Mouse (Mus musculus): ENCODE measurements around the gene Olfr19.
"Not testable (repeated sequence)": the region's sequence is repeated elsewhere in the genome, so short reads cannot be mapped to it uniquely, and the experiment has no call there.

The Olfr19 gene

DNA sequence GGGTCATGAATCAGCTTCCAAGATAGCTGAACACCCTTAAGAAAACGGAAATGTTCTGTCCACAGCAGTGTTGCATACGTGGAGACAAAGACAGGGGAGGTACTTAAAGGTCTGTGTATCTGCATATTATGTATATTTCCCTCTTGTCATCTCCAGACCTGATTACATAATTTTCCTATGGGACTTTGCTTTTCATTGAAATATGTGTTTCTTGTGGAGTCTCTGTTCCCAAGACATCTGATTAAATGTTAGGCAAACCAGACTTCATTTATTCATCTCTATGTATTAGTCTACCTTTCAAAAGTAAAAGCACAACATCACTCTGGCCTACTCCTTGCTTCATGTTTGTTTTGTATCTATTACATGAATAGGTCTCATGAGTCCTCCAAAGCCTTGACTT is at the start of gene Olfr19:
Olfr19 (minus strand) TSS at position 101 of the 400 bp plus-strand sequence.
- DNase-seq (ENCODE audit: low spot score in 2 of 2): no peak

DNA sequence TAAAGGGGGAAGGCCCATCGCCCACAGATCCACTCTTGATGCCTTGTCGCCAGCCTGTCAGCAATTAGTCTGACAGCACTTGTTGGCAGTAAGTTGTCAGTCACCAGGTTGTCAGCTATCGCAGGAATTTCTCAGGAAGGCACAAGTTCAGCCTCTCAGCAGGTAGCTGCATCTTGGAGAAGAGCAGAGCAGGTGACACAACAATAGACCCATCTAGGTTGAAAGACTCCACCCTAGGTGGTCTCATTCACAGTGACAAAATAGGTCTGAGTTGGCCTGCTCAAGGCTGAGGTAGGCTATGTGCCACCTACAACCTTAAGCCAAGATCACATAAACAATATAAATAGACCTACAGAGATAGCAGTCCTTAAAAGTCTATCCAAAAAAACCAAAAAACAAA is 8.8 kb upstream of the Olfr19 start:
- no peak for DNase-seq (ENCODE audit: low spot score in 2 of 2)

DNA sequence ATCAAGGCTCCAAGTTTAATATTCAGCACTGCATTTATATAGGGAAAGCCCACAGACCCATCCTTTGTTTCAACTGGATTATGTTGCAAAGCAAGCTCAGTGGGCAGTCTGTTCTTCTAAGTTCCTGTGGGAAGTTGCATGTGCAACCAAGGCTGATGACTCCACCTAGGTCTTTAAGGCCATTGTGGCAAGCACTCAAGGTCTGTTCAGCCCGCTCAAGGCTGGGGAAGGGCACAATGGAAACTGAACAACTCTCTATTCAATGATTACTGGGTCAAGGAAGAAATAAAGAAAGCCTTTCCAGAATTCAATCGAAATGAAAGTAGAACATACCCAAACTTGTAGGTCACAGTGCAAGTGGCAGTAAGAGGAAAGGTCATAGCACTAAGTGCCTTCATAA is 7.8 kb upstream of the Olfr19 start:
- no peak for DNase-seq (ENCODE audit: low spot score in 2 of 2)

DNA sequence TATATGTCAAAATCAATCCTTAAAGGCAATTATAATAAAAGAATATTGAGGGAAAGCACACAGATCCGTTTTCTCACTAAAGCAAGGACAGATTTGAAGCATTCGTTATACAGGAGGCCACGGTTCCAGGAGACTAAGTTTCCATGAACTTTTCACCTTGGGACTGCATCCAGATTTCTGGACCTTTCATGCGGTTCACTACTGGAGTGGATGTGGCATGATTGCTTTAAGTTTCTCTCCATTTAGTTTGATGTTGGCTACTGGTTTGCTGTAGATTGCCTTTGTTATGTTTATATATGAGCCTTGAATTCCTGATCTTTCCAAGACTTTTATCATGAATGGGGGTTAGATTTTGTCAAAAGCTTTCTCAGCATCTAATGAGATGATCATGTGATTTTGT is 11.2 kb downstream of the Olfr19 start:
- DNase-seq (ENCODE audit: low spot score in 2 of 2): no peak

DNA sequence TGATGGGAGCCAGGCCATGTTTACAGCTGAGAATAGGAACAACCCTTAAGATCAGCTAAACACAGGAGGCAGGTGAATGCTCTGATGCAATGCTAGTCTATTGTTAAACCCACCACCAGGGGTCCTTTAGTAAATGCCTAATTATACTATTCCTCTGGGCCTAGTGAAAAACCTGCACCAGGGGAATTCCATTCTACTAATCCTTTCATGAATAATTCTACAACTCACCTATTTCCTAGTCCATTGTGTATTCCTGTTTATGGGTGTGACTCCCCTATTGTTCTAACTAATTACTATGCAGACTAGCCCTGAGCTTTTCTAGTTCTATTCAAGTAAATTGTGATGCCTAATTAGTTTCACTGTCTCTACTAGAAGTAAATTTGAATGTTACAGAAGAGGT is 11.7 kb downstream of the Olfr19 start:
- not testable (repeated sequence) for DNase-seq (ENCODE audit: low spot score in 2 of 2)

DNA sequence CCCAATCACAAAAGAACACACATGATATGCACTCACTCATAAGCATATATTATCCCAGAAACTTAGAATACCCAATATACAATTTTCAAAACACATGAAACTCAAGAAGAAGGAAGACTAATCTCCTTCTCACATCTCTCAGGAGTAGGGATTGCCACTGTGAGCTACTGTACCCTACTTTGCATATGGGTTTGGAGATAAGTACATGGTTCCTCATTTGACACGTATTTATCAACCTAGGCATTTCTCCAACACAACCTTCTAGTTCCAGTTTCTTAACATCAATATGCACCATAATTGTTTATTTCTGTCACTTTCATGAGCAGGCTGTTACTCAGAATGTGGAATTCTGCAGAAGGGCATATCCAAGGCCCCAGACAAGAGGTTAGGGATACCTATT is 31.1 kb downstream of the Olfr19 start:
- DNase-seq (ENCODE audit: low spot score in 2 of 2): no peak

DNA sequence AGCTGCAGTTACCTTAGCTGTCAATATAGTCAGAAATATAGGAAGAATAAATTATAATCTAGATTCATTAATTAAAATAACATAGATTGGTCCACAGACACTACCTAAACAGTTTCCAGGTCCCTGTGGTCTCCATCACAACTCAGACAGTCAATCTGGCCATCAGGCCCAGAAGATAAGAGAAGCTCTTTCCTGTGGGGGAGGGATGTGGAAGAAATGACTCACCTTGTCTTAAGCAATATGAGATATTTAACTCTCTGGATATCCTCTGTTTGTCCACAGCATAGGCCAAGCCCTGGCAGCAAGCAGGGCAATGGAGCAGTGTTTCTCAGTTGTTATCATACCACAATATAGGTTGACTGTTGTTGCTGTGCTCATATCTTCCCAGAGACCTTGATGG is 42.5 kb downstream of the Olfr19 start:
- no peak for DNase-seq (ENCODE audit: low spot score in 2 of 2)
